Mouse (Mus musculus) lung, postnatal 4 days (tissue): ENCODE data around the gene Mapk1ip1.

Experiments used
- DNase-seq, 2 experiments: peaks; one replicate each; pipeline ENCODE4 v3.0.0; 2021

Mapk1ip1 gene

DNA sequence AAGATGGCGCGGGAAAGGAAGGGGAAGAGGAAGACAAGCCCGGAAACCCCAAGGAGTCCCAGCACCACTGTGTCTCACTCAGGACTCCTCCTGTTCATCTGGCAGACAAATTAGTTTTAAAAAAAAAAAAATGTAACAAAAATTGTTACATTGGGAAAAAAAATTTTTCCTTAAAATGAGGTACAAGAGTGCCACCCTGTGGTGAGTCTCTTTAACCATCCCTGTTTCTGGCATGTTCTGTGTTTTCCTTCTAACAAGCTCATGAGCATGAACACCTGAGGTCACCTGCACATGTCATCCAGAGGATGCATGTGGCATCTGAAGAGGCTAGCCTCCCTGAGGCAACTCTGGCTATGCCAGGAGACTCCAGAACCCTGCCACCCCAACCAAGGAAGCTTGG, 11.0 kb downstream of the Mapk1ip1 start:
- no peak for DNase-seq

DNA sequence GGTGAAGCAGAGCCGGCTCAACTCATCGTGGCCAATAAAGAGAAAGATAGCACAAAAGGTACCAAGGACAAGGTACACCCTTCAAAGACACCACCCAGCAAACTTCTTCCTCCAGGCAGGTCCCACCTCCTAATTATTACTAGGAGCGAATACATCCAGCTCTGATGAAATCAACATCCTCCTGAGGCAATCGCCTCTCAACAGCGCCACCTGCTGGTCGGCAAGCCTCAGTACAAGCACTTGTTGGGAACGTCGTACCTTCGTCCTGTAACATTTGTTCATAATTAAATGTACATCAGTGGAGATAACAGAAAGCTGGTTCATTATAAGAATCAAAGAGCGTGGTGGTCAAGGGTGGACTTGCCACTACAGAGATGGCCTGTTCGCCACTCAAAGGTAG, 18.3 kb downstream of the Mapk1ip1 start:
- DNase-seq: peak; percentile 54 to 73

GRCm38 (mm10) chr7:138824995-138825756, 20.9 kb downstream of the Mapk1ip1 start:
- no peak for DNase-seq

DNA sequence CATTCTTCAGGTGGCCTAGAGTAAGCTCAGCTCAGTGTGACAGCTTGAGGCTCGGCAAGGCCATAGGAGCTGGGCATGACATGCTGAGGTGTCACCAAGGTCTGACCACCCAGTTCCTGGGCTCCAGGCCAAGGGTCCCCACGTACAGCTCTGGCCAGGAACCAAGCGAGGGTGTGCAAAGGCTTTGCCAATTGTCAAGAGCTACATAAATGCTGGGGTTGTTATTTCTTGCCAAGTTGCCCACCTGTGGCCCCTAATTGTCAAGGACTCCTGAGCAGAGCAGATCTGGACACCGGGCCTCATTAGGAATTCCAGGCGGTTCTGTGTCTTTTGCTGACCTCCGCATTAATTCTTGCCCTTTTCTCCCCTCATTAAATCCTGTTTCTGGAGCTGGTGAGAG, 21.6 kb downstream of the Mapk1ip1 start:
- no peak for DNase-seq

GRCm38 (mm10) chr7:138818314-138818713, 27.8 kb downstream of the Mapk1ip1 start:
- DNase-seq: no peak

DNA sequence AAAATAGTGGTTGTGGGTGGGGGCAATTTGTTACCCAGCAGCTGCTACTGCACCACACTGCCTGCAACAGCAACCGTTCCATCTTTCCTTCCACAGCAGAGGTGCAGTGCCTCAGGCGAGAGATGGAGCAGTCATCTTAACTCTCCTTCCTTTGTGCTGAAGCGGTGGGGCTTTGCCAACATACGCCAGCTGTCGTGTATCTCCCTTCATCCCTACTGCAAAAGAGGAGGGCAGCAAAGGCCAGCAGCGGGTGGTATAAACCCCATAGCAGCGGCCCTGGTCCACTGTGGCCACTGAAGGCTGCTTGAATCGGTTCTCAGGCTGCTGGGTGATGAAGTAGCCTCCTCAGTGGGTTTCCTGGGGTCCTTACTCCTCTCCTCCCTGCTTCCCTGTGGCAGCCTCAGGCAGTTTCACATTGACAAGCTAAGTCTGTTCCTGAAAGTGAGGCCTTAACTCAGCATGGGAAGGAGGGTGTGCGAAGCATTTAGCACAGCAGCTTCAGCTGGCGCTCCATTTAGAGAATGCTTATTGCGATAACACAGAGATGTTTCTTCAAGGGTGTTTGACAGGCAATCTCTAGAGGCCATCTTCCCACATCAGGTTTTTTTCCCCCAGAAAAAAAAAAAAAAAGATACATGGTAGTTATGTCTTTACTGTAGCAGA, 32.7 kb downstream of the Mapk1ip1 start:
- peak in 1 of 2 experiments; percentile 7 for DNase-seq

- no peak for DNase-seq
Measured at GRCm38 (mm10) chr7:138807146-138807545, 38.9 kb downstream of the Mapk1ip1 start.

DNA sequence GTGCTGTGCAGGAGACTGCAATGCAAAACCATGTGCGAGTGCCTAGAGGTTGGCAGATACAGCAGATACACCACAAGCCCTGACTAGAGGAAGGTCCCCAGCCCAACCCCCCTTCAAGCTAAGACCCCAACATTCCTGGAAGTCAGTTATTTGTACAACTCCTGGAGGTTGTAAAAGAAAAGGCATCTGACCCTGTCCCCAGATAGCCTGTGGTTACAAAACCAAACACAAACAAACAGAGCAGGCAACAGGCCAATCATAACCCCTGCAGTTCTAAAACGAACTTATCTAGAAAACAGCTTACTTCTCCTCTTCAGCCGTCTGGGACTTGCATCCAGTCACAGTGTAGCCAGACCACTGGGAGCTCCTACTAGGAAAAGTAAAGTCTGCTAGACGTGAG, 42.7 kb downstream of the Mapk1ip1 start:
- DNase-seq: no peak

- DNase-seq: no peak
Measured at GRCm38 (mm10) chr7:138788109-138788508, 58.0 kb downstream of the Mapk1ip1 start.
